Mouse (Mus musculus) bone marrow, adult 2 months (tissue): Measurements from ENCODE around the gene Cnksr1.

Experiments
- CTCF ChIP-seq: fragments of 200-500 bp; IDR thresholded peaks from 2 replicates; pipeline ENCODE4 v1.5.1; 2011; ENCODE audit warnings: low read length, control low read depth; ENCODE audit not compliant: control insufficient read depth, insufficient read depth
- POLR2A ChIP-seq: fragments of 200-500 bp; IDR thresholded peaks from 2 replicates; pipeline ENCODE4 v1.6.1; 2011; ENCODE audit warnings: low read depth, mild to moderate bottlenecking, control low read depth, low read length, borderline replicate concordance; ENCODE audit not compliant: control insufficient read depth

DNA sequence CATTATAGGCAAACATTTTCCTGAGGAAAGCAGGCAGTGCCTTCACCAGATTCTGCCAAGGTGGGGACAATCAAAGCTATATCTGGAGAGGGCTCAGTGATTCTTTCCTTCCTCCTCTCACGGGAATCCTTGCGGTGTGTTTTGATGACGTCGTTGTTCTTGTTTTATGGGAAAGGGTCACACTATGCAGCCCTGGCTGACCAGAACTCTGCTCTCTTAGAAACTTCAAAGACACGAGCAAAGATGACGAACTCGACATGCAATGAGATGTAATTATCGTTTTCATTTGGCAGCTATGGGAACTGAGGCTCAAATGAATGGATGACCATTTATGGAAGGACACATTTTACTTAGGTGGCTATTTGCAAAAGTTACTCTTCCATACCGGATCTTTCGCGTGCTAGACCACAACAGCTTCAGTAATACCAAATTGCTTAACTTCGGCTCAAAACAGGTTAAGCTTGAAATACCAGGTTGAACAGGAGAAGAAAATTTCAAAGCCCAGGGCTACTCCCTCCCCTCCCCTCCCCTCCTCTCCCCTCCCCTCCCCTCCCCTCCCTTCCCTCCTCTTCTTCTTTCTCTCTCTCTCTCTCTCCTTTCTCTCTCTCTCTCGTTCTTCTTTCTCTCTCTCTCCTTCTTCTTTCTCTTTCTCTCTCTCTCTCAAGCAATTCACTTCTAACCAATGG lies 34.7 kb upstream of the Cnksr1 start:
- no peak for TF ChIP-seq POLR2A
- TF ChIP-seq CTCF = no peak
